Mouse (Mus musculus): ENCODE results near the gene Psmc2. TPM values are rescaled to one million over a fixed set of nuclear protein-coding genes. Genes with fewer than 3 reads are reported as not detected.

The Psmc2 gene
- total RNA-seq, 2 experiments from 2014 or later, result 91.2 to 108 TPM

GRCm38 (mm10) chr5:21803691-21804188, 18.7 kb downstream of the Psmc2 start:
- DNase-seq, result no peak

GRCm38 (mm10) chr5:21804837-21805236, 19.8 kb downstream of the Psmc2 start:
- DNase-seq, result no peak

- no peak for DNase-seq
Measured at GRCm38 (mm10) chr5:21810924-21811323, 25.8 kb downstream of the Psmc2 start.

GRCm38 (mm10) chr5:21813994-21814393, 28.9 kb downstream of the Psmc2 start:
- no peak for DNase-seq

GRCm38 (mm10) chr5:21826370-21826769, 41.3 kb downstream of the Psmc2 start:
- no peak for DNase-seq

GRCm38 (mm10) chr5:21827643-21828042, 42.6 kb downstream of the Psmc2 start:
- DNase-seq, result no peak

GRCm38 (mm10) chr5:21828855-21829254, 43.8 kb downstream of the Psmc2 start:
- no peak for DNase-seq

GRCm38 (mm10) chr5:21831761-21832160, 46.7 kb downstream of the Psmc2 start:
- DNase-seq, result no peak

- DNase-seq, result no peak
Measured at GRCm38 (mm10) chr5:21844676-21845075, 59.6 kb downstream of the Psmc2 start.

GRCm38 (mm10) chr5:21846616-21847290, 61.7 kb downstream of the Psmc2 start:
- no peak for DNase-seq

- no peak for DNase-seq
Measured at GRCm38 (mm10) chr5:21847438-21847837, 62.4 kb downstream of the Psmc2 start.

GRCm38 (mm10) chr5:21851679-21852340, 66.7 kb downstream of the Psmc2 start:
- DNase-seq, result no peak

Other genes starting within 250 kb of the Psmc2 start
- 1 to 10 TPM; 2.4 to 4.7 TPM for gene Lrrc17, start 241.7 kb upstream of the Psmc2 start, total RNA-seq (2021)
- under 1 TPM; 0.13 to 0.18 TPM for gene Fbxl13, start 139.6 kb upstream of the Psmc2 start, total RNA-seq (2021)
- gene Armc10, start 139.5 kb upstream of the Psmc2 start, total RNA-seq (2021), result 1 to 10 TPM; 3.7 to 4.1 TPM
- gene Napepld, start 83.9 kb upstream of the Psmc2 start, total RNA-seq (2021), result 10 to 100 TPM in 1 of 2 experiments, 1 to 10 TPM in 1; 7.7 to 10.9 TPM
- 100 to 1,000 TPM in 1 of 2 experiments, 10 to 100 TPM in 1; 96.9 to 110 TPM for gene Pmpcb, start 48.1 kb upstream of the Psmc2 start, total RNA-seq (2021)
- 10 to 100 TPM; 15.5 to 17.6 TPM for gene Dnajc2, start within 50 bp of the Psmc2 start, total RNA-seq (2021)
- not detected for gene Slc26a5, start 80.3 kb downstream of the Psmc2 start, total RNA-seq (2021)